Mouse (Mus musculus) Patski (cell line): Measurements from ENCODE around the gene Dnali1. TPM values are rescaled to one million over a fixed set of nuclear protein-coding genes. Genes with fewer than 3 reads are reported as not detected.

ENCODE experiments used
- ATAC-seq: fragments of 100-300 bp; one replicate; pipeline ENCODE4 v1.8.0; 2021
- CTCF ChIA-PET: fragments of 350-600 bp; sonication (Branson Sonifier 250); formaldehyde crosslinking; loops from one replicate; lab custom pipeline; 2022; ENCODE audit warnings: inconsistent platforms; lab: Charles Lee
- POLR2A ChIA-PET: fragments of 350-600 bp; sonication (Branson Sonifier 250); formaldehyde crosslinking; loops from one replicate; lab custom pipeline; 2022; ENCODE audit warnings: antibody characterized with exemption, inconsistent platforms; lab: Charles Lee
- DNase-seq: peaks from one replicate; pipeline ENCODE4 v3.0.0-alpha.2; 2011; ENCODE audit warnings: low read depth, low spot score
- H3K27me3 ChIP-seq: fragments of 371-371 bp; one replicate; pipeline ENCODE4 v1.5.1; 2021
- CTCF ChIP-seq: fragments of 100-300 bp; IDR thresholded peaks from one replicate; pipeline ENCODE4 v1.5.1; 2021
- in situ Hi-C: fragments of 300-500 bp; cut with MboI; formaldehyde crosslinking; loops from 3 replicates; pipeline ENCODE4 v1.11.1; 2018; ENCODE audit warnings: low pct_unique_long_range_greater_than_20kb, mixed read lengths
- polyA plus RNA-seq: library from polyadenylated mRNA; unstranded; gene quantifications from one replicate; pipeline ENCODE4 v1.2.3, GENCODE M21; 2021

The Dnali1 gene
- polyA plus RNA-seq, 1 experiment from 2014 or later = 0.14 TPM

- in situ Hi-C loops = no loop called here
- DNase-seq = no peak
- CTCF ChIA-PET = interaction anchor here (0.9 to 2.0 kb wide), 9 partner anchors 9 to 35 kb away, joined by 3 to 15 read pairs (median 4); partner anchors contain the start of gene Dnali1
- TF ChIP-seq CTCF = peak; percentile 99
- ATAC-seq = peak; percentile 83
- POLR2A ChIA-PET = interaction anchor here (0.5 kb wide), 1 partner anchor 52 kb away, joined by 3 read pairs; no protein-coding TSS in a partner anchor
- H3K27me3 ChIP-seq = no peaks in the 10 kb centered on the region
Observed at GRCm38 (mm10) chr4:125084403-125085345, 19.2 kb upstream of the Dnali1 start, which contains the start of gene Meaf6. TSS of gene Meaf6 (plus strand) at chr4:125085134.

GRCm38 (mm10) chr4:125078698-125079097 lies 13.2 kb upstream of the Dnali1 start:
- no peaks in the 10 kb centered on the region for H3K27me3 ChIP-seq
- CTCF ChIA-PET = no interaction called here
- POLR2A ChIA-PET = no interaction called here
- ATAC-seq = no peak
- DNase-seq = no peak
- in situ Hi-C loops = no loop called here
- no peak for TF ChIP-seq CTCF

- ChIA-PET CTCF (no interaction called here), POLR2A (no interaction called here)
- DNase-seq (no peak), ATAC-seq (no peak)
- no peaks in the 10 kb centered on the region for H3K27me3 ChIP-seq
- no peak for TF ChIP-seq CTCF
- in situ Hi-C loops = no loop called here
Observed at GRCm38 (mm10) chr4:125077700-125078099, 12.2 kb upstream of the Dnali1 start.

GRCm38 (mm10) chr4:125066490-125067370 lies 1.2 kb upstream of the Dnali1 start, which contains the start of gene Snip1:
TSS of gene Snip1 (plus strand) at chr4:125066672.
- DNase-seq (peak; percentile 46), ATAC-seq (peak; percentile 91)
- in situ Hi-C loops = loop anchor here (10.0 kb wide), 1 partner anchor 212 kb away; the partner anchor contains the start of genes 1110065P20Rik and Yrdc
- ChIA-PET CTCF (no interaction called here), POLR2A (interaction anchor here (1.4 kb wide), 1 partner anchor 10 kb away, joined by 5 read pairs; no protein-coding TSS in a partner anchor)
- no peak for TF ChIP-seq CTCF
- H3K27me3 ChIP-seq = no peaks in the 10 kb centered on the region

GRCm38 (mm10) chr4:125063829-125064228 lies 1.7 kb downstream of the Dnali1 start:
- H3K27me3 ChIP-seq = no peaks in the 10 kb centered on the region
- ChIA-PET POLR2A (no interaction called here), CTCF (interaction anchor here (2.5 kb wide), 1 partner anchor 21 kb away, joined by 8 read pairs; the partner anchor contains the start of gene Meaf6)
- TF ChIP-seq CTCF = no peak
- in situ Hi-C loops = loop anchor here (10.0 kb wide), 1 partner anchor 209 kb away; the partner anchor contains the start of genes 1110065P20Rik and Yrdc
- ATAC-seq = no peak
- DNase-seq = no peak

GRCm38 (mm10) chr4:125059025-125059424 lies 6.5 kb downstream of the Dnali1 start:
- in situ Hi-C loops = loop anchor here (5.0 kb wide), 1 partner anchor 117 kb away; no protein-coding TSS in a partner anchor
- ChIA-PET POLR2A (no interaction called here), CTCF (interaction anchor here (0.7 to 3.4 kb wide), 2 partner anchors 115 to 116 kb away, joined by 3 to 20 read pairs; no protein-coding TSS in a partner anchor)
- H3K27me3 ChIP-seq = no peaks in the 10 kb centered on the region
- ATAC-seq (peak; percentile 76), DNase-seq (no peak)
- peak; percentile 80 for TF ChIP-seq CTCF

GRCm38 (mm10) chr4:125058033-125058432 lies 7.5 kb downstream of the Dnali1 start:
- TF ChIP-seq CTCF = no peak
- no peak for ATAC-seq
- CTCF ChIA-PET = interaction anchor here (3.4 kb wide), 1 partner anchor 114 kb away, joined by 20 read pairs; no protein-coding TSS in a partner anchor
- DNase-seq = no peak
- POLR2A ChIA-PET = interaction anchor here (0.6 to 1.8 kb wide), 3 partner anchors 8 to 18 kb away, joined by 4 to 5 read pairs (median 4); partner anchors contain the start of gene Snip1
- no peaks in the 10 kb centered on the region for H3K27me3 ChIP-seq
- in situ Hi-C loops = loop anchor here (5.0 kb wide), 1 partner anchor 116 kb away; no protein-coding TSS in a partner anchor

- DNase-seq = no peak
- ChIA-PET CTCF (interaction anchor here (2.1 to 3.4 kb wide), 2 partner anchors 110 to 113 kb away, joined by 6 to 20 read pairs; no protein-coding TSS in a partner anchor), POLR2A (interaction anchor here (0.7 to 1.8 kb wide), 3 partner anchors 9 to 114 kb away, joined by 3 to 5 read pairs (median 4); partner anchors contain the start of gene Snip1)
- in situ Hi-C loops = loop anchor here (5.0 kb wide), 1 partner anchor 115 kb away; no protein-coding TSS in a partner anchor
- H3K27me3 ChIP-seq = no peaks in the 10 kb centered on the region
- no peak for TF ChIP-seq CTCF
- no peak for ATAC-seq
Observed at GRCm38 (mm10) chr4:125057273-125057672, 8.2 kb downstream of the Dnali1 start.

- no peak for ATAC-seq
- in situ Hi-C loops = loop anchor here (5.0 kb wide), 1 partner anchor 114 kb away; no protein-coding TSS in a partner anchor
- no peak for TF ChIP-seq CTCF
- DNase-seq = no peak
- no peaks in the 10 kb centered on the region for H3K27me3 ChIP-seq
- ChIA-PET CTCF (interaction anchor here (2.1 to 3.4 kb wide), 2 partner anchors 109 to 112 kb away, joined by 6 to 20 read pairs; no protein-coding TSS in a partner anchor), POLR2A (interaction anchor here (1.1 to 1.8 kb wide), 2 partner anchors 10 to 114 kb away, joined by 3 to 5 read pairs; partner anchors contain the start of gene Snip1)
Observed at GRCm38 (mm10) chr4:125056476-125056875, 9.0 kb downstream of the Dnali1 start.
